Mouse (Mus musculus): ENCODE measurements around the gene Armc7. TPM values are rescaled to one million over a fixed set of nuclear protein-coding genes. Genes with fewer than 3 reads are reported as not detected.

Armc7 gene
- total and polyA plus RNA-seq, 3 experiments = 7.5 to 12.5 (median 8.7) TPM

- no peak overlapping the region for H3K4me2 ChIP-seq (ENCODE audit: insufficient read depth, low read depth, poor library complexity, severe bottlenecking)
- H3K9me3 ChIP-seq (replicated peaks; ENCODE audit: low read length) = no peaks in the 10 kb centered on the region
- in situ Hi-C loops (cut with MboI; ENCODE audit: low pct_ligation_motif_present, low pct_unique_long_range_greater_than_20kb, low sequenced_read_pairs) = no loop called here
- dilution Hi-C loops (cut with MboI; ENCODE audit: extremely low pct_ligation_motif_present, extremely low pct_unique_long_range_greater_than_20kb, low sequenced_read_pairs) = no loop called here
- TF ChIP-seq SMC3 (IDR thresholded peaks at IDR 0.05; ENCODE audit: low read depth, low read length) (peak; percentile 85), RAD21 (IDR thresholded peaks at IDR 0.05; ENCODE audit: low read depth, low read length) (peak; percentile 87), ZC3H11A (IDR thresholded peaks at IDR 0.05; ENCODE audit: low read depth, low read length) (peak; percentile 17; the same call in 1 of the 2 replicates), SIN3A (IDR thresholded peaks at IDR 0.05; ENCODE audit: low read length) (no peak), CTCF (conservative IDR thresholded peaks at IDR 0.05 in 1 of 2, IDR thresholded peaks at IDR 0.05 in 1 of 2; ENCODE audit: low read depth in 2 of 2, low read length in 2 of 2) (peak; percentile 93 to 98)
- H3K9ac ChIP-seq (ENCODE audit: insufficient read depth, low read depth) = no peak overlapping the region
- no peak overlapping the region for H3K4me3 ChIP-seq (replicated peaks in 1 of 3; ENCODE audit: low read depth in 2 of 3, low read length in 2 of 3, poor library complexity in 1 of 3)
- peak; percentile 85 for DNase-seq (ENCODE audit: extremely low read depth)
- H3K36me3 ChIP-seq (replicated peaks in 1 of 2; ENCODE audit: control insufficient read depth in 1 of 2, insufficient read depth in 1 of 2, low read length in 1 of 2) = peaks cover 33 to 83% of the 10 kb centered on the region in 2 experiments
- H3K27me3 ChIP-seq (replicated peaks) = no peaks in the 10 kb centered on the region
- H3K27ac ChIP-seq (ENCODE audit: insufficient read depth, low read depth) = no peak overlapping the region
- peaks cover 17% of the 10 kb centered on the region for H3K79me2 ChIP-seq (replicated peaks; ENCODE audit: control insufficient read depth, extremely low read depth, insufficient read depth, poor library complexity, severe bottlenecking)
- peaks cover 1 to 8% of the 10 kb centered on the region in 2 experiments; a peak in 3 of 4 replicates for H3K4me1 ChIP-seq (ENCODE audit: control insufficient read depth in 1 of 2, insufficient read depth in 2 of 2)
Measured at GRCm38 (mm10) chr11:115483726-115484125, 8.3 kb downstream of the Armc7 start.

- H3K27me3 ChIP-seq (replicated peaks) = no peaks in the 10 kb centered on the region
- dilution Hi-C loops (cut with MboI; ENCODE audit: extremely low pct_ligation_motif_present, extremely low pct_unique_long_range_greater_than_20kb, low sequenced_read_pairs) (no loop called here), in situ Hi-C loops (cut with MboI; ENCODE audit: low pct_ligation_motif_present, low pct_unique_long_range_greater_than_20kb, low sequenced_read_pairs) (no loop called here)
- H3K9me3 ChIP-seq (replicated peaks; ENCODE audit: low read length) = no peaks in the 10 kb centered on the region
- DNase-seq (ENCODE audit: extremely low read depth) = no peak
- no peak overlapping the region for H3K9ac ChIP-seq (ENCODE audit: insufficient read depth, low read depth)
- no peak overlapping the region for H3K4me2 ChIP-seq (ENCODE audit: insufficient read depth, low read depth, poor library complexity, severe bottlenecking)
- TF ChIP-seq MXI1 (IDR thresholded peaks at IDR 0.05; ENCODE audit: low read depth, low read length) = no peak
- no peak for TF ChIP-seq ETS1 (conservative IDR thresholded peaks at IDR 0.05; ENCODE audit: low read depth, low read length)
- TF ChIP-seq USF1 (IDR thresholded peaks at IDR 0.05; ENCODE audit: low read depth, low read length) = no peak
- TF ChIP-seq SMC3 (IDR thresholded peaks at IDR 0.05; ENCODE audit: low read depth, low read length) = no peak
- TF ChIP-seq TCF12 (IDR thresholded peaks at IDR 0.05; ENCODE audit: low read depth, low read length) = no peak
- TF ChIP-seq EP300 (IDR thresholded peaks at IDR 0.05; ENCODE audit: low read length) = no peak
- no peak for TF ChIP-seq BHLHE40 (IDR thresholded peaks at IDR 0.05; ENCODE audit: low read depth, low read length)
- TF ChIP-seq NELFE (IDR thresholded peaks at IDR 0.05; ENCODE audit: low read depth, low read length) = no peak
- no peak for TF ChIP-seq GABPA (IDR thresholded peaks at IDR 0.05; ENCODE audit: insufficient replicate concordance, low read depth, low read length)
- no peak for TF ChIP-seq ZKSCAN1 (IDR thresholded peaks at IDR 0.05; ENCODE audit: borderline replicate concordance, low read depth, low read length)
- TF ChIP-seq MAX (IDR thresholded peaks at IDR 0.05; ENCODE audit: low read length) = no peak
- TF ChIP-seq ZNF384 (IDR thresholded peaks at IDR 0.05; ENCODE audit: low read depth, low read length) = no peak
- no peak for TF ChIP-seq CHD1 (IDR thresholded peaks at IDR 0.05; ENCODE audit: low read depth, low read length)
- TF ChIP-seq NRF1 (IDR thresholded peaks at IDR 0.05; ENCODE audit: low read depth, low read length) = no peak
- no peak for TF ChIP-seq ZMIZ1 (IDR thresholded peaks at IDR 0.05; ENCODE audit: low read depth, low read length)
- TF ChIP-seq ZC3H11A (IDR thresholded peaks at IDR 0.05; ENCODE audit: low read depth, low read length) = no peak
- TF ChIP-seq MAFK (IDR thresholded peaks at IDR 0.05; ENCODE audit: insufficient replicate concordance, low read length) = no peak
- TF ChIP-seq POLR2A (IDR thresholded peaks at IDR 0.05; ENCODE audit: low read depth, low read length) = no peak
- TF ChIP-seq PAX5 (IDR thresholded peaks at IDR 0.05; ENCODE audit: low read length) = no peak
- no peak overlapping the region for H3K27ac ChIP-seq (ENCODE audit: insufficient read depth, low read depth)
- H3K36me3 ChIP-seq (replicated peaks in 1 of 2; ENCODE audit: control insufficient read depth in 1 of 2, insufficient read depth in 1 of 2, low read length in 1 of 2) = peaks cover 42 to 85% of the 10 kb centered on the region in 2 experiments
- peaks cover 3% of the 10 kb centered on the region; the same call in 1 of the 2 replicates for H3K79me2 ChIP-seq (replicated peaks; ENCODE audit: control insufficient read depth, extremely low read depth, insufficient read depth, poor library complexity, severe bottlenecking)
- peaks cover 0 to 6% of the 10 kb centered on the region in 2 experiments; a peak in 1 of 4 replicates for H3K4me1 ChIP-seq (ENCODE audit: control insufficient read depth in 1 of 2, insufficient read depth in 2 of 2)
- H3K4me3 ChIP-seq (replicated peaks in 1 of 3; ENCODE audit: low read depth in 2 of 3, low read length in 2 of 3, poor library complexity in 1 of 3) = no peak overlapping the region
Measured at GRCm38 (mm10) chr11:115485155-115485554, 9.7 kb downstream of the Armc7 start.
